Mouse (Mus musculus) hindbrain, embryonic 13.5 days (tissue): ENCODE measurements at regions not wholly inside any gene's neighbourhood (a gene's known extent, or its start where the extent isn't known, plus 50 kb on each side); places are given as distances from the start of the nearest gene placed in this dataset.

ENCODE experiments used
- ATAC-seq: fragments of 200-750 bp; cut with Nextera tagmentation; 2 replicates; pipeline ENCODE4 v1.8.0; 2017; ENCODE audit warnings: moderate TSS enrichment; ENCODE audit not compliant: low FRiP score
- H3K27ac ChIP-seq: fragments of 300-500 bp; sonication (generic); 2 replicates; pipeline ENCODE4 v1.5.1; 2015; ENCODE audit warnings: inconsistent platforms, mild to moderate bottlenecking, moderate library complexity
- H3K27me3 ChIP-seq: fragments of 300-500 bp; sonication (generic); 2 replicates; pipeline ENCODE4 v1.6.1; 2015; ENCODE audit warnings: mild to moderate bottlenecking, inconsistent platforms
- H3K36me3 ChIP-seq: fragments of 300-500 bp; sonication (generic); 2 replicates; pipeline ENCODE4 v1.6.1; 2015; ENCODE audit warnings: mild to moderate bottlenecking, inconsistent platforms
- H3K4me1 ChIP-seq: fragments of 300-500 bp; sonication (generic); replicated peaks from 2 replicates; pipeline ENCODE4 v1.6.1; 2015; ENCODE audit warnings: inconsistent platforms
- H3K4me2 ChIP-seq: fragments of 300-500 bp; sonication (generic); 2 replicates; pipeline ENCODE4 v1.6.1; 2015; ENCODE audit warnings: inconsistent platforms, mild to moderate bottlenecking, moderate library complexity
- H3K4me3 ChIP-seq: fragments of 300-500 bp; sonication (generic); 2 replicates; pipeline ENCODE4 v1.5.1; 2015; ENCODE audit warnings: mild to moderate bottlenecking, inconsistent platforms
- H3K9ac ChIP-seq: fragments of 300-500 bp; sonication (generic); 2 replicates; pipeline ENCODE4 v1.6.1; 2015; ENCODE audit warnings: mild to moderate bottlenecking, inconsistent platforms
- H3K9me3 ChIP-seq: fragments of 300-500 bp; sonication (generic); 2 replicates; pipeline ENCODE4 v1.6.1; 2016; ENCODE audit warnings: inconsistent platforms
- WGBS: fragments of 180-500 bp; shearing (Covaris S2); methylation state at CpG from one replicate; pipeline ENCODE4 v1.1.7; 2015; 5-methylcytosine and 5-hydroxymethylcytosine counted together

- no peak overlapping the region for H3K9ac ChIP-seq
- H3K4me1 ChIP-seq, result no peaks in the 10 kb centered on the region
- no peaks in the 10 kb centered on the region for H3K36me3 ChIP-seq
- no peak overlapping the region for H3K4me2 ChIP-seq
- no peaks in the 10 kb centered on the region for H3K27me3 ChIP-seq
- H3K9me3 ChIP-seq, result no peaks in the 10 kb centered on the region
- 64% methylated on average over 1 of the region's 1 CpGs for WGBS
- no peak for ATAC-seq
- no peak overlapping the region for H3K4me3 ChIP-seq
- H3K27ac ChIP-seq, result no peak overlapping the region
Observed at GRCm38 (mm10) chr7:89088141-89088540, 315.9 kb downstream of the Tmem135 start.

DNA sequence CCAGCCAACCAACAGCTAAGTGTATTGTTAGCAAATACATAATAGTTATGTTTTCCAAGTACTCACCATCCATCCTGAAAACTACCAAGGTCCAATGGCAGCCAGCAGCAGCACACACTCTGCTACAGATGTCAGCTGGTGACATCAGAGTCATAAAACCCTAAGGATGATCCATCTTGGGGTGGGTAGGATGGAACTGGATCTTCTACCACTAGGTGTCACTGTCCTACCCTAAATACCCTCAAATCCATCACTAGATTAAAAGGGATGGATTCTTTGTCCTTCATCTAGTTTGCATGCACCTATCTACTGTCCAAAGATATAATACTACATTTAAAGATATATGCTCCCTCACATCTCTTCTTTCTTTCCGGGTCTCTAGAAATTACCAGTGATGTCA lies 317.7 kb downstream of the Tmem135 start:
- ATAC-seq, result no peak
- Histone ChIP-seq H3K9me3 (no peaks in the 10 kb centered on the region), H3K36me3 (no peaks in the 10 kb centered on the region), H3K4me3 (no peak overlapping the region), H3K27ac (no peak overlapping the region), H3K9ac (no peak overlapping the region), H3K4me2 (no peak overlapping the region), H3K4me1 (no peaks in the 10 kb centered on the region), H3K27me3 (no peaks in the 10 kb centered on the region)
- WGBS, result 84% methylated on average over 1 of the region's 1 CpGs

DNA sequence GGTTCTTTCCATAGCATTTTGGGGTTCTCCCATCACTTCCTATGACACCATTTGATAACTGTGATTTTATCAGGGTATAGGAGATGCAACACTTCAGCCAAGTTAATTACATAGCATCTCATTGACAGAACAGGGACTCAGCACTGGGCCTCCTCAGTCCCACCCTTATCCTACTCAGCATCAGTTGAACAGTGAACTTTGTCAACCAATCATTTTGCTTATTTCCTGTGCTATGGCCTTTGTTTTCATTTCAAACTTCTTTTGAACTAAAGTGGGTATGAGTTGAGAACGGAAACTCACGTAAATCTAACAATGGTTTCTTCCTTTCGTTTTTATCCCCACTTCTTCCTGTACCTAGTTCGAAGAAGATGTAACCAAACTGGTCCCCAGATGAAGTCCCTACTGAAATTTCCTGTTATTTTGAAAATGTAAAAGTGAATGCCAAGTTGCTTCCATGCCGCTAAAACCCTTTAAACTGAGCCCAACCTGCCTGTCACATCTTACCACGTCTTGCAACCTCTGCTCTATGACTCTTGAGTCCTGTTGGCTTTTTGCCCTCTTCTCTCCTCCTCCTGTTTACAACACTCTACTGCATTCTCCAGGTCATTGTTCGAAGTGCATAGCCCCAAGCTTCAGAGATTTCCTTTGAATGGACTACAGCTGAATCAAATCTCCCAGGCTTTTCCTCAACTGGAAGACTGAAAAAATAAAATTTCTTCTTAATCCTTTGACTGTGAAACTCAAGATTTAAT lies 329.9 kb downstream of the Tmem135 start:
- Histone ChIP-seq H3K36me3 (no peaks in the 10 kb centered on the region), H3K4me3 (no peak overlapping the region), H3K9me3 (no peaks in the 10 kb centered on the region), H3K4me2 (no peak overlapping the region), H3K4me1 (no peaks in the 10 kb centered on the region), H3K27me3 (no peaks in the 10 kb centered on the region), H3K27ac (no peak overlapping the region), H3K9ac (no peak overlapping the region)
- ATAC-seq, result no peak
- WGBS, result 83% methylated on average over 7 of the region's 7 CpGs

- no peak overlapping the region for H3K4me3 ChIP-seq
- no peaks in the 10 kb centered on the region for H3K4me1 ChIP-seq
- no peak for ATAC-seq
- no peaks in the 10 kb centered on the region for H3K27me3 ChIP-seq
- no peaks in the 10 kb centered on the region for H3K36me3 ChIP-seq
- H3K4me2 ChIP-seq, result no peak overlapping the region
- H3K9ac ChIP-seq, result no peak overlapping the region
- H3K9me3 ChIP-seq, result no peaks in the 10 kb centered on the region
- no peak overlapping the region for H3K27ac ChIP-seq
Observed at GRCm38 (mm10) chr7:89070030-89070429, 334.0 kb downstream of the Tmem135 start.

DNA sequence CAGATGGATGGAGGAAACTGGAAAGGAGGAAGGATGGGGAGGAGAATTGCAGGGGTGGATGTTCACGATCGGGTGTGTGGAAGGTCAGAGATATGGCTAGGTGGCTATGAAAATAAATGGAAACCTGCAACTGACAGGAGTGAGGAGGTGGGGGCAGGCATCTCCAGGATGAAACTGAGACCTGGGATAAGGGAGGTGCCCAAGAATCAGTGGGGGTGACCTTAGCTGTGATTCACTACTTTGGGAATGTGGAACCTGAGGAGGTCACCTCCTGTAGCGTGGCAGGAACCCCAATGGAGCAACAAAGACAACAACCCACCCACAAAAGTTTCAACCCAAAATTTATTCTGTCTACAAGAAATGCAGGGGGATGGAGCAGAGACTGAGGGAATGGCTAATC lies 339.6 kb downstream of the Tmem135 start:
- no peak overlapping the region for H3K4me2 ChIP-seq
- no peaks in the 10 kb centered on the region for H3K36me3 ChIP-seq
- no peak overlapping the region for H3K27ac ChIP-seq
- no peak overlapping the region for H3K4me3 ChIP-seq
- no peaks in the 10 kb centered on the region for H3K4me1 ChIP-seq
- H3K27me3 ChIP-seq, result no peaks in the 10 kb centered on the region
- no peak for ATAC-seq
- no peaks in the 10 kb centered on the region for H3K9me3 ChIP-seq
- WGBS, result 94% methylated on average over 3 of the region's 3 CpGs
- no peak overlapping the region for H3K9ac ChIP-seq

DNA sequence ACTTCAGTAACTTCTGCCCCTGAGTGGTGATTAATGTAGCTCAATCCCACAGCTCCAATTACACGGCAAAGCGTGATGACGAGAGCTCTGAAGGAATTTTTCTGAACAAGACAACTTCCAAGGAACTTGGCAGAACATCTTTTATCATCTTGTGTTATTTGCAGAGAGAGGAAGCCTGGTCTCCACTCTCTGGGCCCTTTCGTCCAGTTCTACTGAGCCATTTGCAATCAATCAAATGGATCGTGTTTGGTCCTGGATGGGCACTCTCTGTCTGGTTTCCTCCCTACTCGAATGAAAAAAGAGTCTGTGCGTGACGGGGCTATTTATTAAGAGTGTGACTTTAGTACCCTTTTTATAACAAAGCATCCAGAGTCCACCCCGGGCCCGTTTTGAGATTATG lies 340.4 kb downstream of the Tmem135 start:
- WGBS, result 84% methylated on average over 10 of the region's 10 CpGs
- H3K4me1 ChIP-seq, result no peaks in the 10 kb centered on the region
- ATAC-seq, result no peak

GRCm38 (mm10) chr7:89054494-89054893 lies 349.5 kb downstream of the Tmem135 start:
- no peaks in the 10 kb centered on the region for H3K27me3 ChIP-seq
- no peak overlapping the region for H3K4me2 ChIP-seq
- ATAC-seq, result no peak
- no peak overlapping the region for H3K27ac ChIP-seq
- no peak overlapping the region for H3K9ac ChIP-seq
- no peaks in the 10 kb centered on the region for H3K4me1 ChIP-seq
- no peak overlapping the region for H3K4me3 ChIP-seq
- WGBS, result 81% methylated on average over 2 of the region's 2 CpGs
- no peaks in the 10 kb centered on the region for H3K36me3 ChIP-seq
- H3K9me3 ChIP-seq, result no peaks in the 10 kb centered on the region

More for the DNA sequence above, 340.4 kb downstream of the Tmem135 start:
- H3K4me3 ChIP-seq, result no peak overlapping the region
- no peak overlapping the region for H3K4me2 ChIP-seq
- H3K36me3 ChIP-seq, result no peaks in the 10 kb centered on the region
- H3K9ac ChIP-seq, result no peak overlapping the region
- no peak overlapping the region for H3K27ac ChIP-seq
- no peaks in the 10 kb centered on the region for H3K9me3 ChIP-seq
- no peaks in the 10 kb centered on the region for H3K27me3 ChIP-seq

DNA sequence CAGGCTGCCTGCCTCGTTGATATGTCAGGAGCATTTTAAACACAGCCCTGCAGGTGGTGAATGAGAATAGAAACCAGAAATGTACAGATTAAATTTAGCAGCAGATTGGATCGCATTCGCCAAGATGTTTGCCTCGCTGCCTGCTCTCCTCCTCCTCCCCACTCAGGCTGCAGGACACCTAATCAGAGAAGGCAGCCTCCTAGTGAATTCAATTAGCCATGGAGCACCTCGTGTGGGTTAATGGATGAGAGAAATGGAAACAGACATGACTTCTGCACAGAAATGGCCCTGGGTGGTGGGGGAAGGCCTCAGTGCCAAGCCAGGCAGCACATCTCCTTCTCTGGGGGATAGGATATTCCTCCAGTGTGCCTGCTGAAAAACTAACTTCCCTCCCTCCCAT lies 352.8 kb downstream of the Tmem135 start:
- WGBS, result 50% methylated on average over 5 of the region's 5 CpGs
- peak; percentile 82 for ATAC-seq
- no peaks in the 10 kb centered on the region for H3K4me1 ChIP-seq
- peak overlapping the region; percentile 40 for H3K27ac ChIP-seq
- no peaks in the 10 kb centered on the region for H3K36me3 ChIP-seq
- no peaks in the 10 kb centered on the region for H3K9me3 ChIP-seq
- no peak overlapping the region for H3K4me2 ChIP-seq
- no peaks in the 10 kb centered on the region for H3K27me3 ChIP-seq
- H3K9ac ChIP-seq, result no peak overlapping the region
- no peak overlapping the region for H3K4me3 ChIP-seq

GRCm38 (mm10) chr7:89046405-89047217 lies 357.4 kb downstream of the Tmem135 start:
- no peaks in the 10 kb centered on the region for H3K27me3 ChIP-seq
- ATAC-seq, result peak; percentile 76
- H3K4me1 ChIP-seq, result no peaks in the 10 kb centered on the region
- H3K9ac ChIP-seq, result no peak overlapping the region
- H3K9me3 ChIP-seq, result no peaks in the 10 kb centered on the region
- H3K36me3 ChIP-seq, result no peaks in the 10 kb centered on the region
- no peak overlapping the region for H3K4me3 ChIP-seq
- H3K4me2 ChIP-seq, result no peak overlapping the region
- H3K27ac ChIP-seq, result no peak overlapping the region
- 56% methylated on average over 3 of the region's 3 CpGs for WGBS

- no peak for ATAC-seq
- 66% methylated on average over 1 of the region's 1 CpGs for WGBS
- H3K27me3 ChIP-seq, result no peaks in the 10 kb centered on the region
Observed at GRCm38 (mm10) chr7:89042977-89043376, 361.0 kb downstream of the Tmem135 start.

DNA sequence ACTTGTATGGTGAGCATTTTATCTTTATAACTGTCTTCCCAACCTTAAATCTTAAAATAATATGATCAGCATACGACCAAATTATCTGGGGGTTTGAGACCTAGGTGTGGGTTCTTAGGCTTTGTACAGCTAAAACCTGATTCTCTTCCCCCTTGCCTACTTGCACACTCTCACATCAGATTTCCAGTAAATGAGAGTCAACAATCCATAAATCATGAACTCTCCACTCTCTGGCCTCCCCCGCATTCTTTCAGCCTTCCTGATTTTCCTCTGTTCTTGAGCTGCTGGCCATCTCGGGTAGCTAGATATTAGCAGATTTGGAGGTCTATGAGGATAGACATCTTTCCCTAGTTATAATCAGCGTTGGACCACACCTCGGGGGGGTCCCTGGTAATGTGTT lies 362.7 kb downstream of the Tmem135 start:
- no peak for ATAC-seq
- no peak overlapping the region for H3K4me2 ChIP-seq
- 86% methylated on average over 5 of the region's 5 CpGs for WGBS
- no peaks in the 10 kb centered on the region for H3K9me3 ChIP-seq
- H3K4me3 ChIP-seq, result no peak overlapping the region
- no peak overlapping the region for H3K9ac ChIP-seq
- no peaks in the 10 kb centered on the region for H3K27me3 ChIP-seq
- H3K27ac ChIP-seq, result no peak overlapping the region
- no peaks in the 10 kb centered on the region for H3K36me3 ChIP-seq
- peaks cover 7% of the 10 kb centered on the region for H3K4me1 ChIP-seq

More at GRCm38 (mm10) chr7:89042977-89043376, 361.0 kb downstream of the Tmem135 start:
- Histone ChIP-seq H3K4me3 (no peak overlapping the region), H3K9me3 (no peaks in the 10 kb centered on the region), H3K9ac (no peak overlapping the region), H3K4me2 (no peak overlapping the region), H3K27ac (no peak overlapping the region), H3K4me1 (peaks cover 7% of the 10 kb centered on the region), H3K36me3 (no peaks in the 10 kb centered on the region)

GRCm38 (mm10) chr7:89040139-89040538 lies 363.9 kb downstream of the Tmem135 start:
- 20% methylated on average over 6 of the region's 6 CpGs for WGBS
- Histone ChIP-seq H3K36me3 (no peaks in the 10 kb centered on the region), H3K9me3 (no peaks in the 10 kb centered on the region), H3K4me3 (no peak overlapping the region), H3K4me1 (peaks cover 7% of the 10 kb centered on the region), H3K27ac (no peak overlapping the region; the same call in 1 of the 2 replicates), H3K27me3 (no peaks in the 10 kb centered on the region), H3K9ac (no peak overlapping the region), H3K4me2 (no peak overlapping the region)
- ATAC-seq, result no peak
